Mouse (Mus musculus) liver, adult 2 months (tissue): ENCODE data around the gene Hsd3b7. TPM values are rescaled to one million over a fixed set of nuclear protein-coding genes. Genes with fewer than 3 reads are reported as not detected.

Experiments
- DNase-seq: peaks from one replicate; pipeline ENCODE4 v3.0.0-alpha.2; 2011; ENCODE audit warnings: low read depth, low spot score; ENCODE audit errors: extremely low read depth
- H3K27ac ChIP-seq: fragments of 200-500 bp; replicated peaks from 2 replicates; pipeline ENCODE4 v1.5.1; 2012; ENCODE audit warnings: low read depth, mild to moderate bottlenecking, control low read depth, inconsistent platforms, low read length; ENCODE audit not compliant: insufficient read depth
- H3K27me3 ChIP-seq: fragments of 200-500 bp; 2 replicates; pipeline ENCODE4 v1.6.1; 2012; ENCODE audit warnings: mild to moderate bottlenecking, moderate library complexity, low read length, inconsistent platforms; ENCODE audit not compliant: control insufficient read depth, insufficient read depth
- H3K36me3 ChIP-seq: fragments of 200-500 bp; 2 replicates; pipeline ENCODE4 v1.6.1; 2012; ENCODE audit warnings: low read length, inconsistent platforms; ENCODE audit not compliant: control insufficient read depth, insufficient read depth
- H3K4me1 ChIP-seq: fragments of 200-500 bp; 2 replicates; pipeline ENCODE4 v1.6.1; 2011; ENCODE audit warnings: low read length; ENCODE audit not compliant: control insufficient read depth, insufficient read depth
- H3K4me3 ChIP-seq: fragments of 200-500 bp; 2 replicates; pipeline ENCODE4 v1.5.1; 2011; ENCODE audit warnings: low read depth, mild to moderate bottlenecking, control low read depth, low read length, moderate library complexity; ENCODE audit not compliant: insufficient read depth
- H3K79me2 ChIP-seq: fragments of 200-500 bp; 2 replicates; pipeline ENCODE4 v1.6.1; 2012; ENCODE audit warnings: inconsistent platforms, mild to moderate bottlenecking, low read length, moderate library complexity; ENCODE audit not compliant: control insufficient read depth, insufficient read depth
- H3K9ac ChIP-seq: fragments of 200-500 bp; 2 replicates; pipeline ENCODE4 v1.6.1; 2012; ENCODE audit warnings: low read depth, mild to moderate bottlenecking, control low read depth, inconsistent platforms, low read length
- CTCF ChIP-seq: fragments of 200-500 bp; IDR thresholded peaks from 2 replicates; pipeline ENCODE4 v1.5.1; 2011; ENCODE audit warnings: low read depth, low read length, control low read depth
- POLR2A ChIP-seq: fragments of 200-500 bp; IDR thresholded peaks from 2 replicates; pipeline ENCODE4 v1.6.1; 2011; ENCODE audit warnings: low read length, control low read depth; ENCODE audit not compliant: insufficient read depth; ENCODE audit errors: extremely low read depth
- WGBS: fragments of 180-500 bp; shearing (Covaris S2); methylation state at CpG from one replicate; pipeline ENCODE4 v1.1.7; 2018; 5-methylcytosine and 5-hydroxymethylcytosine counted together
- polyA plus RNA-seq: library from polyadenylated mRNA; depleted of rRNA; stranded (reverse); fragments of >200 nt; gene quantifications from 2 replicates; pipeline ENCODE4 v1.2.3, GENCODE M21; 2012
- total RNA-seq: library from RNA; depleted of rRNA; stranded (reverse); fragments of >200 nt; gene quantifications from 2 replicates; pipeline ENCODE4 v1.2.3, GENCODE M21; 2014

Gene Hsd3b7
- total and polyA plus RNA-seq, 2 experiments = 477 to 1,162 TPM

DNA sequence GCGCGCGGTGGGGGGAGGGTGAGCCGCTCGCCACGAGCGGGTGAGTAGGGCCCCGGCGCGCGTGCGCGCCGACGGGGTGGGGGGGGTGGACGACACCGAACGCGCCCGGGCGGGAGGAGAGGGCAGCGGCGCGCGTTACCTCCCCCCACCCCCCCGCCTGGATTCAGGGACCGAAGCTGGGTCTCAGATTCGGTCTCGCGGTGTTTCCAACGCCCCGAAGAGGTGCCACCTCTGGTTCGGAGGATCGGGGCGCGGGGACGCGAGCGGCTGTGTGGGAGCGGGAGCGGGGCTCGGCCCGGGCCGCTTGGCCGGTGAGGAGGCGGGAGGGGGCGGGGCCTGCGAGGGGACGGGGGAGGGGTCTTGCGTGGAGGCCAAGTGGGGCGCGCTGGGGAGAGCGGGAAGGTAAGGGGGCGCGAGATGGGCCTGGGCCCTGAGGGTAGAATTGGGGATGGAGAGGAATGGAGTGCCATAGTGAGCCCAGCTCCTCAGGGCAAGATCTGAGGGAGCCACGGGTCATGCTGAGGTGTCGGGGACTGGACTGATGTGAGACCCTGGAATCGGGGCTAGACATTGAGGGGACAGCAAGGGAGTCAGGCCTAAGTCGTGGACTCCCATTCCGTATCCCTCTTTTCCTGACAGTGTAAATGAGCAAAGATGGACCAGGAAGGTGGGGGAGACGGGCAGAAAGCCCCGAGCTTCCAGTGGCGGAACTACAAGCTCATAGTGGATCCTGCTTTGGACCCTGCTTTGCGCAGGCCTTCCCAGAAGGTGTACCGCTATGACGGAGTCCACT, 22.7 kb upstream of the Hsd3b7 start:
- Histone ChIP-seq H3K27me3 (no peaks in the 10 kb centered on the region), H3K9ac (peak overlapping the region; percentile 97), H3K27ac (peak overlapping the region; percentile 95), H3K36me3 (peaks cover 28% of the 10 kb centered on the region), H3K79me2 (peaks cover 8% of the 10 kb centered on the region; the same call in 1 of the 2 replicates), H3K4me1 (peaks cover 11% of the 10 kb centered on the region; the same call in 1 of the 2 replicates), H3K4me3 (peak overlapping the region; percentile 97)
- WGBS = 3% methylated on average over 66 of the region's 66 CpGs
- no peak for DNase-seq
- TF ChIP-seq CTCF (no peak), POLR2A (0 out of 2 replicates have a peak, but pooled peaks have one; percentile 31)

DNA sequence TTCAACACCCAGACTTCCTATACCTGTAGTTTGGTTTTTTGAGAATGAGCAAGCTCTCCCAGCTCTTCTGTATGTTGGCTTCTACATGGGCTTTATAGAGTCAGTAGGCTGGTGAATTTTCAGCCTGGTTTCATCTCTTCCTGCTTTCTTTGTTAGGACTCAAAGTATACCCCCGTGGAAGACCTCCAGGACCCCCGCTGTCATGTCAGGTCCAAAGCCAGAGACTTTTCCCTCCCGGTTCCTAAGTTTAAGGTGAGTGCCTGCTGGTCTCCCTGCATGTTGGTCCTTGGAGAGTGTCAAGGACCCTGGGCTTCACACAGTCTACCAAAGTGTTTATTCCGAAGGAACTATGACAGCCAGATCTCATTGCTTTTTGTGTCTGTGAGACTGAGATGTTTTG, 22.1 kb upstream of the Hsd3b7 start:
- peak overlapping the region; percentile 97 for H3K9ac ChIP-seq
- H3K4me1 ChIP-seq = peaks cover 11% of the 10 kb centered on the region; the same call in 1 of the 2 replicates
- no peaks in the 10 kb centered on the region for H3K27me3 ChIP-seq
- peaks cover 32% of the 10 kb centered on the region for H3K36me3 ChIP-seq
- WGBS = 77% methylated on average over 4 of the region's 4 CpGs
- no peak overlapping the region for H3K4me3 ChIP-seq
- no peak overlapping the region for H3K27ac ChIP-seq
- H3K79me2 ChIP-seq = peaks cover 8% of the 10 kb centered on the region; the same call in 1 of the 2 replicates
- no peak for DNase-seq
- TF ChIP-seq POLR2A (no peak), CTCF (no peak)

DNA sequence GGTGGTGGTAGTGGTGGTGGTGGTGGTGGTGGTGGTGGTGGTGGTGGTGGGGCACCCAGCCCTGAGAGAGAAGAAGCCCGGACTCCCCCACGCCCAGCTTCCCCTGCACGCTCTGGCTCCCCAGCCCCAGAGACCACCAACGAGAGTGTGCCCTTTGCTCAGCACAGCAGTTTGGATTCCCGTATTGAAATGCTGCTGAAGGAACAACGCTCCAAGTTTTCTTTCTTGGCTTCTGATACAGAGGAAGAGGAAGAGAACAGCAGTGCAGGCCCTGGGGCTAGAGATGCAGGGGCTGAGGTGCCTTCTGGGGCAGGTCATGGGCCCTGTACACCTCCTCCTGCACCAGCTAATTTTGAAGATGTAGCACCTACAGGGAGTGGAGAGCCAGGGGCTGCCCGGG, 15.1 kb upstream of the Hsd3b7 start, which contains the start of gene Gm49388:
Gene Gm49388, plus strand, starts transcription at position 301 of the 400 bp plus-strand sequence.
- 94% methylated on average over 7 of the region's 7 CpGs for WGBS
- Histone ChIP-seq H3K27me3 (no peaks in the 10 kb centered on the region), H3K36me3 (peaks cover 70% of the 10 kb centered on the region), H3K4me1 (no peaks in the 10 kb centered on the region), H3K27ac (no peak within 1 kb of the TSS), H3K4me3 (no peak within 1 kb of the TSS), H3K79me2 (no peaks in the 10 kb centered on the region; the same call in 1 of the 2 replicates), H3K9ac (no peak within 1 kb of the TSS)
- no peak for TF ChIP-seq CTCF
- no peak for TF ChIP-seq POLR2A
- no peak for DNase-seq

DNA sequence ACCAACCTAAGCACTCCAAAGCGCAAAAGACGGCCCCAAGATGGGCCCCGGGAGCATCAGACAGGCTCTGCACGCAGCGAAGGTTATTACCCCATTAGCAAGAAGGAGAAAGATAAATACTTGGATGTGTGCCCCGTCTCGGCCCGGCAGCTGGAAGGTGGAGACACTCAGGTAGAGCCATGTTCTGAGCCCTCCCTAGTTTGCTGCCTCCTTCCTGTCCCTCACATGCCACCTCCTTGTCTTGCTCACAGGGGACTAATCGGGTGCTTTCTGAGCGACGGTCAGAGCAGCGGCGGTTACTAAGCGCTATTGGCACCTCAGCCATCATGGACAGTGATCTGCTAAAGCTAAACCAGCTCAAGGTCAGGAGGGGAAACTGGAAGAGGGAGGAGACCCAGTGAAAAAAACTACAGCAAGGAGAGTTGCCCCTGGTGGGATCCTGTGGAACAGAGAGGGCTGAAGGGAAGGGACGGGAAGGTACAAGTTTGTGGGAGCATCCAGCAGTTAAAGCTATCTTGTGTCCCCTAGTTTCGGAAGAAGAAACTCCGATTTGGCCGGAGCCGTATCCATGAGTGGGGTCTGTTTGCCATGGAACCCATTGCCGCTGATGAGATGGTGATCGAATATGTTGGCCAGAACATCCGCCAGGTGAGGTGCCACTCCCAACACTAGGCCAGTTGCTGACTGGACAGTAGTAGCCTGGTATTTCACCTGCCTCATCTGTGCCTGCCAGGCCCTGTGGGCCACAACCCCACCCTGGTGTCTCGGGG, 3.1 kb upstream of the Hsd3b7 start:
- Histone ChIP-seq H3K27ac (no peak overlapping the region), H3K27me3 (no peaks in the 10 kb centered on the region), H3K4me1 (peaks cover 10% of the 10 kb centered on the region), H3K79me2 (peaks cover 13% of the 10 kb centered on the region), H3K4me3 (no peak overlapping the region), H3K36me3 (peaks cover 23% of the 10 kb centered on the region), H3K9ac (no peak overlapping the region)
- WGBS = 91% methylated on average over 23 of the region's 23 CpGs
- TF ChIP-seq CTCF (no peak), POLR2A (no peak)
- no peak for DNase-seq

DNA sequence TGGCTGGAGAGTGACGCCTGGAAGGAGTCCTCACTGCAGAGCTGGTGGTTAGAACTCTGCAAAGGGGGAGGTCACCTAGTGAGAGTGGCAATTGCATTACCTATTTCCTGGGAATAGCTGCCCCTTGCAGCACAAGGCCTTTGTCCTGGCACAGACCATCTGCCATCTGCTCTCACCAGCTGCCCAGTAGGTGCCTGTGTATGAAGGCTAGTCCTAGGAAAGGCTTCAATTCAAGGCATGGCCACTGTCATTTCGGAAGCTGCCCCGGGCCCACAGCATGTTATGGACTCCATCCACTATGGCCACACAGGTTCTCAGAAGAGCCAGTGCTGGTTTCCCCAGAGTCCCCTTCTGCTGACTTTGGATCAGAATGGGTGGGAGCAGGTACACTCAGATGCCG, 1.8 kb upstream of the Hsd3b7 start:
- DNase-seq = no peak
- Histone ChIP-seq H3K79me2 (peaks cover 13% of the 10 kb centered on the region), H3K27ac (no peak overlapping the region), H3K9ac (no peak overlapping the region), H3K27me3 (no peaks in the 10 kb centered on the region), H3K4me1 (peaks cover 11% of the 10 kb centered on the region), H3K4me3 (no peak overlapping the region), H3K36me3 (peaks cover 16% of the 10 kb centered on the region)
- 89% methylated on average over 4 of the region's 4 CpGs for WGBS
- TF ChIP-seq CTCF (no peak), POLR2A (no peak)
